ENCODE assay signal across 18 mouse cellular contexts in the genomic region with DNA sequence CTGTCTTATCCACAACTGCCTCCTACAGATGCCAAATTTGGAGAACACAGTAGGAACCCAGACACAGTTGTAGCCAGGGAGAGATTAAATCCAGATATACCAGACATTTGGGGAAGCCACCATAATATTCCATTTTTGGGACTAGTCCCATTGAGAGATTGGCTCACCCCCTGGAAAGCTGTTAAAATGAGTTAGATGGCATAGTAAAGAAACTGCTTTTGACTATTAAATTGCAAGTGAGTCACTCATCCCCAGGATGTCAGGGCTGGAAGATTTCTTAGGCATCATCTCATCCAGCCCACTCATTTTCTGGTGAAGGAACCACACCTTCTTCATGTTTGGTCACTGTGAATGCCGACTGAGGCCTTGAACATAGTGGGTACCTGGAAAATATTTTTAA.
"Had no signal": no experiment of that assay in that cellular context is flagged by ENCODE, and none has a peak within 500 bp of the region (broad histone marks: within the 10 kb centered on the region; RNA-seq: fewer than 3 reads in every experiment).

No protein-coding gene starts in this region.

- H3K4me1 ChIP-seq: limb, embryonic 15.5 days had no signal

- ATAC-seq: liver, postnatal 0 days; lung, postnatal 0 days had no signal

- DNase-seq: kidney, adult 9 months; kidney, postnatal 14 days; kidney, postnatal 4 days; left cerebral cortex, postnatal 4 days; liver, postnatal 0 days; lung, embryonic 14.5 days; midbrain, embryonic 14.5 days; right cerebral cortex, adult 18-20 months; right cerebral cortex, postnatal 14 days; right cerebral cortex, postnatal 4 days; thymus, postnatal 25 days had no signal

- H3K27ac ChIP-seq: limb, embryonic 12.5 days; limb, embryonic 15.5 days; liver, embryonic 14.5 days; macrophage; stomach, postnatal 0 days had no signal

- H3K4me2 ChIP-seq: limb, embryonic 12.5 days; limb, embryonic 15.5 days; liver, embryonic 11.5 days; lung, embryonic 14.5 days had no signal

- H3K9ac ChIP-seq: limb, embryonic 12.5 days; limb, embryonic 15.5 days; liver, embryonic 14.5 days; liver, postnatal 0 days; lung, embryonic 14.5 days had no signal

- H3K36me3 ChIP-seq: limb, embryonic 12.5 days; limb, embryonic 15.5 days had no signal

- H3K27me3 ChIP-seq: limb, embryonic 15.5 days had no signal

- H3K9me3 ChIP-seq: limb, embryonic 12.5 days; limb, embryonic 15.5 days had no signal

- H3K4me3 ChIP-seq: limb, embryonic 12.5 days; limb, embryonic 15.5 days had no signal
